Mouse (Mus musculus) erythroblast, embryonic 14.5 days (primary cell): Measurements from ENCODE around the gene Sik1. TPM values are rescaled to one million over a fixed set of nuclear protein-coding genes. Genes with fewer than 3 reads are reported as not detected.

ENCODE experiments used
- H3K27me3 ChIP-seq: 2 replicates; pipeline ENCODE4 v1.6.1; 2012; ENCODE audit warnings: inconsistent platforms; ENCODE audit not compliant: control insufficient read depth
- H3K36me3 ChIP-seq: 2 replicates; pipeline ENCODE4 v1.6.1; 2012; ENCODE audit warnings: mild to moderate bottlenecking, inconsistent platforms; ENCODE audit not compliant: control insufficient read depth
- H3K4me1 ChIP-seq: 2 replicates; pipeline ENCODE4 v1.6.1; 2012; ENCODE audit warnings: inconsistent platforms; ENCODE audit not compliant: control insufficient read depth
- H3K4me3 ChIP-seq: replicated peaks from 2 replicates; pipeline ENCODE3; 2012; ENCODE audit warnings: moderate library complexity, mild to moderate bottlenecking, inconsistent platforms
- H3K9me3 ChIP-seq: 2 replicates; pipeline ENCODE4 v1.6.1; 2012; ENCODE audit warnings: low read length, inconsistent platforms, mixed read lengths; ENCODE audit not compliant: control insufficient read depth
- GATA1 ChIP-seq: IDR thresholded peaks from 2 replicates; pipeline ENCODE4 v1.6.1; 2012; ENCODE audit warnings: low read length, inconsistent platforms, mixed read lengths
- TAL1 ChIP-seq: IDR thresholded peaks from 3 replicates; pipeline ENCODE4 v1.6.1; 2012; ENCODE audit warnings: low read length, inconsistent platforms, mixed read lengths
- polyA plus RNA-seq: library from polyadenylated mRNA; stranded (reverse); fragments of >175 nt; gene quantifications from 2 replicates; pipeline ENCODE4 v1.2.3, GENCODE M21; 2012

The Sik1 gene
- polyA plus RNA-seq, 1 experiment, result 0.87 TPM

- TF ChIP-seq TAL1 (no peak), GATA1 (no peak)
- Histone ChIP-seq H3K27me3 (peaks cover 8% of the 10 kb centered on the region), H3K4me3 (no peak overlapping the region), H3K36me3 (peaks cover 53% of the 10 kb centered on the region), H3K9me3 (no peaks in the 10 kb centered on the region), H3K4me1 (peaks cover 32% of the 10 kb centered on the region)
These were observed 3.7 kb downstream of the Sik1 start for GRCm38 (mm10) chr17:31851816-31852476.

- H3K36me3 ChIP-seq, result peaks cover 68% of the 10 kb centered on the region
- no peak overlapping the region for H3K4me3 ChIP-seq
- H3K27me3 ChIP-seq, result peaks cover 8% of the 10 kb centered on the region
- peaks cover 21% of the 10 kb centered on the region for H3K4me1 ChIP-seq
- no peaks in the 10 kb centered on the region for H3K9me3 ChIP-seq
- no peak for TF ChIP-seq GATA1
- no peak for TF ChIP-seq TAL1
These were observed 5.1 kb downstream of the Sik1 start for GRCm38 (mm10) chr17:31850457-31850980.

DNA sequence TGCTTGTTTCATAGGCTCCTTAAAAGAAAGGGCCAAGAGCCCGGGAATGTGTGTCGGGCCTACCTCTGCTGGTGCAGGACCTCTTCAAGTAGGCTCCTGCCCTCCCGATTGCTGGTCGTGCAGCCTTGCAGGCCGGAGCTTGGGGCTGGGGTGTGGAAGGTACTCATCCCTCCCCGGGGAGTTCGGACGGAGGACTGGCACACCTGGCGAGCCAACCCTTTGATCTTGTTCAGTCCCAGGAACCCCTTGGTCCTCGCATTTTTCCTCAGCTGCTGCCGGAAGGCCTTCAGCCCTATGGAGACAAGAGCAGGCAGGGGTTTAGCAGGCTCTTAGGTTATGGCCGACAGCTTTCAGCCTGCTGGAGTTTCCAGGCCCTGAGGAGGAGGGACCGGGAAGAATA is 8.6 kb downstream of the Sik1 start:
- no peak for TF ChIP-seq GATA1
- no peak for TF ChIP-seq TAL1
- H3K36me3 ChIP-seq, result peaks cover 78% of the 10 kb centered on the region
- no peak overlapping the region for H3K4me3 ChIP-seq
- no peaks in the 10 kb centered on the region for H3K9me3 ChIP-seq
- no peaks in the 10 kb centered on the region; the same call in 1 of the 2 replicates for H3K4me1 ChIP-seq
- H3K27me3 ChIP-seq, result no peaks in the 10 kb centered on the region

- no peaks in the 10 kb centered on the region for H3K27me3 ChIP-seq
- H3K4me1 ChIP-seq, result no peaks in the 10 kb centered on the region; the same call in none of the 2 replicates
- H3K36me3 ChIP-seq, result peaks cover 72% of the 10 kb centered on the region
- TF ChIP-seq TAL1 (no peak), GATA1 (no peak)
- no peak overlapping the region for H3K4me3 ChIP-seq
- no peaks in the 10 kb centered on the region for H3K9me3 ChIP-seq
These were observed 9.3 kb downstream of the Sik1 start for GRCm38 (mm10) chr17:31846352-31846751.

DNA sequence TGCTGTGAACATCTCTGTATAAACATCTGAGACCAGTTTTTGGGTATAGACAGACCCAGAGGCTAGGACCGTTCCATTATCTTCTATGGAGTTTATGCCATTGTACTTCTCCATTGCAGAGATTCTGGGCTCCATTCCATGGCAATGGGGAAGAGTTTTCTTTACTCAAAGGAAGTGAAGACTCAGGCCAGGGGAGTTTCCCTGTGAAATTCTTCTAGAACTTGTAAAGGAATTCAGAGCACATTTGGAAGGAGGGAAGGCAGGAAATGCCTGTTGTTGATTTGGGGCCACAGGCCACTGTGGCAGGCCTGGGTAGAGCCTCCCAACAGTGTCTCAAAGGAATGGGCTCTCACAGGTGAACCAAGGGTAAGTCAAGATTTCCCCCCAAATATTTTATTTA is 11.7 kb downstream of the Sik1 start:
- Histone ChIP-seq H3K4me3 (no peak overlapping the region), H3K4me1 (peaks cover 2% of the 10 kb centered on the region), H3K9me3 (no peaks in the 10 kb centered on the region), H3K36me3 (peaks cover 49% of the 10 kb centered on the region), H3K27me3 (no peaks in the 10 kb centered on the region)
- TF ChIP-seq GATA1 (no peak), TAL1 (no peak)

DNA sequence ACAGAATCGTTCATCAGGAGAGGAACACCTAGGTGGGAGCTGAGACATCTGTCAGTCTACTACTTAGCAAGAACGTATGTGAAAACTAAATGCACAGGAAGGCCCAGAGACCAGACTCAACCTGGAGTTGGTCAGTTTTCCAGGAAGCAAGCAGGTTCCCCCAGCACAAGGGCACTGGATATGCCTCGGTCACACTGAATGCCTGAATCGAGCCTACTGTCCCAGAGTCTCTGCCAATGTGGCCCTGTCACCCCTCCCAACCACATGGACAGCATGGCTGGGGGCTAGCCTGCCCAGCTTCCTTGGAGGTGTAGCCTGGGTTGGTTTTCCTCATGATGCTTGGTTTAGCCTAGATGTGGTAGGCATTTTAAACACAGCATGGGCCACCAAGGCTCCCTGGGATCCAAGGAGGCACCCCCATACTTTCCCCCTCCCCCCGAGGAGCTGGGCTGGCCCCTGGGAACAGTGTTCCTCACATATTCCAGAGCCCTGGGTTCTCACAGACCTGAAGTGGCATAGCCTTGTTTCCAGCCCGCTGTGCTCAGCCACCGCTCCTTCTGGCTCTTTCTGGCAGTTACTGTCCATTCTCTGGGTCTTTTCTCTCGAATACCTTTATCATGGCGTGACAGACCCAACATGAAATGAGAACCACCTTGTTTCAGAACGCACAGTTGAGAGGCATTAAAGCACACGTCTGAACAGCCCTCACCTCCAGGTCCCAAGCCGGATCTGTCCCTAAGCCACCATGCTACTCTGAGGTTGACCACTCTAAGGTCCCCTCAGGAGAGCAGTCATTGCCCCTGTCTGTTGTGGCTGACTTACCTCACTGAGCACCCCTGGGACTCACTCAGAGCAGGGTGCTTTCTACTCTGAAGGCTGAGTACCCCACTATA is 12.4 kb downstream of the Sik1 start:
- Histone ChIP-seq H3K36me3 (peaks cover 42% of the 10 kb centered on the region), H3K4me3 (no peak overlapping the region), H3K4me1 (peaks cover 2% of the 10 kb centered on the region), H3K27me3 (no peaks in the 10 kb centered on the region), H3K9me3 (no peaks in the 10 kb centered on the region)
- TF ChIP-seq GATA1 (no peak), TAL1 (no peak)

DNA sequence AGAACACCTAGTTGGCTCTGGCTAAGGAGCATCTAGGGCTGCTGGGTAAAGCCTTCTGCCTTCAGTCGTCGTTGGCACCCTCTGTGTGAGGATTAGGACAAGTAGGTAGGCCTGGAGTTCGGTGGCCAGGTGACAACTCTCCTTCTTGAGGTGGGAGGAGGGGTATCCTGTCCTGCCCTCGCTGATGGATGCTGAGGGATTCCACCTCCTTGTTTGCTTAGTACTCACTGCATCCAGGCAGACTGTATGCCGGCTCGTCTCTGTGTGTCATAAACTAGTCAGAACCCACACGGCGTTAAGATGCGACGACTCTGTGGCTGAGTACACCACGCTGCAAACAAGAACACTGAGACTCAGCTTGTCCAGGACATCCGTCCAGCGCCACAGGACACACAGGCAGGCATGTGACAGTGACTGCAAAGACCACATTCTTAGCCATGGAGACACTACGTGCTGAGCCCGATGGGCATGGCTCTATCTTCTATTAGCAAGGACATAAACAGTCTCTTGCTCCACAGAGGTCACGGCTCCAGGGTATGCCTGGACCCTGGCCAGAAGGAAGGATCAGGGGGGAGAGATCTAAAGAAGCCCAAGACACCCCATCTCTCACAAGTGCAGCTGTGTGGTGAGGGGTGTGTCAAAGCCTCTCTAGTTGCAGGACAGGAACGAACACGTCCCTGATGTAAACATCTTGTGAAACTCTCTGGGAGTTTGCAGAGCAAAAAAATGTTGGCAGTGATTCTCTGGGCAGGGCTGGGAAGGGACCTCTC is 13.6 kb downstream of the Sik1 start:
- Histone ChIP-seq H3K9me3 (no peaks in the 10 kb centered on the region), H3K4me3 (no peak overlapping the region), H3K27me3 (no peaks in the 10 kb centered on the region), H3K36me3 (peaks cover 30% of the 10 kb centered on the region), H3K4me1 (peaks cover 2% of the 10 kb centered on the region)
- TF ChIP-seq TAL1 (no peak), GATA1 (no peak)

GRCm38 (mm10) chr17:31841453-31841841 is 14.2 kb downstream of the Sik1 start:
- Histone ChIP-seq H3K4me3 (no peak overlapping the region), H3K4me1 (peaks cover 2% of the 10 kb centered on the region), H3K27me3 (no peaks in the 10 kb centered on the region), H3K36me3 (peaks cover 24% of the 10 kb centered on the region), H3K9me3 (no peaks in the 10 kb centered on the region)
- TF ChIP-seq GATA1, result no peak

DNA sequence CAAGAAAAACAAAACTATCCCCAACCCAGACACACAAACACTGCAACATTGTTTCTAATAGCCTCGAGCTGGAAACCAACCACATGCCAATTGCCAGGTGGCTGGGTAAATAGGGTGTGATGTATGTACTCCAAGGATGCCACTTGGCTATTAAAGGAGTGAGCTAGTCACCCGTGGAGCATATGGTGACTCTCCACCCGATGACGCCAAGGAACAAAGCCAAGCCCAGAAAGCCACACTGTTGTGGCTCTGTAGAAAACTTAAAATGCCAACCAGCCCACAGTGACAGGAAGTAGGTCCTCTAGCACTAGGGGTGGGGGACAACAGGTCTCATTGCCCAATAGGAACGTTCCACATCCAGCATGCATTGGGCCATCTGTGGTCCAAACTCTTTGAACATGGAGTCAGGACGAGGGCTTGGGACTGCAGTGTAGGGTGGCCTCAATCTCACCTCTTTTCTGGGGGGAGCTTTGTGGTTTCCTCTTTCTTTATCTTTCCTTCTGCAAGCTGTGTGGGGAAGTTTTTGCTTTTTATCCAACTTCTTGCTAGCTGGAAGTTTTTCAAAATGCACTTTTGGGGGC is 15.1 kb downstream of the Sik1 start:
- Histone ChIP-seq H3K27me3 (no peaks in the 10 kb centered on the region), H3K4me3 (no peak overlapping the region), H3K9me3 (no peaks in the 10 kb centered on the region; the same call in 1 of the 2 replicates), H3K4me1 (peaks cover 2% of the 10 kb centered on the region), H3K36me3 (peaks cover 15% of the 10 kb centered on the region)
- no peak for TF ChIP-seq TAL1
- TF ChIP-seq GATA1, result no peak
